Mouse (Mus musculus): Measurements from ENCODE around the gene Zwilch.

DNA sequence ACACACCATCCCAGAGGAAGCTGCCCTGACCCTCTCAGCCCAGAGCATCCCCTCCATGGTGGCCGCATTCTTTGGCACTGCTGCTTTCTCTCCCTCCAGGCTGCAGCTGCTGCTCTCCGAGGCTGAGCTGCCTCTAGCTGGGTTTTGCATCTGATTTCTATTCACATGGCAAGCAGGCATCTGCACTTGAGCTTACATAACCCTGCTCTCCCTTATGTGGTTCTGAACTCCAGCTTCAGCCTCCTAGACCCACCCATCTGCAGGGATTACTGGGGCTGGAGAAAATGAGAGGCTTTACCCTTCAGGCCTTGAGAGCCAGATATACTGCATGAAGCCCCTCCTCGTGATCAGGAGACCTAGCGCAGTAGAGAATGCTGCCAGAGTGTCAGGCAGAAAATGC is 22.6 kb upstream of the Zwilch start:
- TF ChIP-seq ZNF384 (IDR thresholded peaks at IDR 0.05; ENCODE audit: low read depth, low read length) (no peak), CHD2 (IDR thresholded peaks at IDR 0.05; ENCODE audit: low read depth, low read length) (no peak), HCFC1 (IDR thresholded peaks at IDR 0.05; ENCODE audit: borderline replicate concordance, insufficient read depth, low read length) (no peak), ZC3H11A (IDR thresholded peaks at IDR 0.05; ENCODE audit: borderline replicate concordance, low read depth, low read length) (no peak), MAFK (IDR thresholded peaks at IDR 0.05; ENCODE audit: insufficient read depth, low read depth, low read length) (no peak)
